In genomic region chr6:118867384-118867783, GRCm38 (mm10) we compare ENCODE assay signal across 22 mouse cellular contexts.
A peak's percentile ranks its signal among the peaks of the same experiment; 100 is the strongest.
DNase-seq lines count a peak whose midpoint lies in the region; ATAC-seq lines count a peak whose summit lies in the region.
"Had no signal": no experiment of that assay in that cellular context is flagged by ENCODE, and none has a peak within 500 bp of the region (broad histone marks: within the 10 kb centered on the region; RNA-seq: fewer than 3 reads in every experiment).

No protein-coding gene starts in this region.

- H3K9ac ChIP-seq in heart, embryonic 16.5 days (ENCODE audit: low read length) = no peak overlapping the region
- H3K9ac ChIP-seq: embryonic facial prominence, embryonic 15.5 days; forebrain, embryonic 12.5 days; limb, embryonic 15.5 days had no signal

- no peak for ATAC-seq in heart, embryonic 16.5 days (replicated peaks; ENCODE audit: extremely low read depth, insufficient read depth, low FRiP score)
- ATAC-seq: hindbrain, embryonic 16.5 days had no signal

- peak; percentile 65 for DNase-seq in cerebellum, adult 11-12 months
- DNase-seq in cerebellum, adult 11 months = no peak
- DNase-seq in heart, postnatal 25 days (ENCODE audit: low spot score) = no peak
- DNase-seq in cerebellum, adult 18-20 months = peak; percentile 54 to 59
- DNase-seq in cerebellum, postnatal 36 days = peak; percentile 46 to 51
- no peak for DNase-seq in right cerebral cortex, adult 18-20 months
- no peak for DNase-seq in lung, postnatal 25 days (ENCODE audit: low spot score)
- DNase-seq: adrenal gland, adult 8-10 months; gastrocnemius, postnatal 14 days; heart, postnatal 14 days; kidney, adult 11 months; kidney, postnatal 14 days; lung, adult 2 months; lung, postnatal 4 days; right cerebral cortex, postnatal 4 days; thymus, postnatal 25 days had no signal

- H3K4me3 ChIP-seq in heart, embryonic 16.5 days (ENCODE audit: low read length) = no peak overlapping the region
- H3K4me3 ChIP-seq: embryonic facial prominence, embryonic 15.5 days; forebrain, embryonic 12.5 days; limb, embryonic 15.5 days had no signal

- intact Hi-C loops in heart, postnatal 25 days (cut with DNase I) = no loop called here

- no peaks in the 10 kb centered on the region for H3K36me3 ChIP-seq in heart, embryonic 16.5 days (ENCODE audit: control insufficient read depth, insufficient read depth)
- H3K36me3 ChIP-seq: embryonic facial prominence, embryonic 15.5 days; forebrain, embryonic 12.5 days; limb, embryonic 15.5 days had no signal

- no peak overlapping the region for H3K4me2 ChIP-seq in heart, embryonic 16.5 days (ENCODE audit: low read depth, low read length)
- H3K4me2 ChIP-seq: embryonic facial prominence, embryonic 15.5 days; forebrain, embryonic 12.5 days; limb, embryonic 15.5 days; midbrain, embryonic 11.5 days had no signal

- H3K9me3 ChIP-seq in heart, embryonic 16.5 days (replicated peaks; ENCODE audit: control insufficient read depth, low read length) = no peaks in the 10 kb centered on the region
- H3K9me3 ChIP-seq: embryonic facial prominence, embryonic 15.5 days; forebrain, embryonic 12.5 days; limb, embryonic 15.5 days had no signal

- 69% methylated on average over 7 of the region's 7 CpGs for WGBS in heart, embryonic 16.5 days

- peaks cover 41% of the 10 kb centered on the region for H3K4me1 ChIP-seq in heart, embryonic 16.5 days (ENCODE audit: control insufficient read depth, insufficient read depth, low read length)

- peak overlapping the region; percentile 44 for H3K27ac ChIP-seq in heart, embryonic 16.5 days (ENCODE audit: low read length)
- H3K27ac ChIP-seq: embryonic facial prominence, embryonic 15.5 days; forebrain, embryonic 12.5 days; limb, embryonic 15.5 days had no signal

- H3K27me3 ChIP-seq in heart, embryonic 16.5 days (ENCODE audit: control insufficient read depth, insufficient read depth, low read length) = no peaks in the 10 kb centered on the region
- H3K27me3 ChIP-seq: embryonic facial prominence, embryonic 15.5 days; forebrain, embryonic 12.5 days; limb, embryonic 15.5 days had no signal

Comparison
In these comparisons a context has a peak if more than half of its experiments do, and no peak if none do; other contexts are left out.
1. DNase-seq: peak in cerebellum, adult 11-12 months (single experiment), cerebellum, adult 18-20 months (2 of 2) and cerebellum, postnatal 36 days (2 of 2); none in cerebellum, adult 11 months (single experiment), heart, postnatal 25 days (single experiment), right cerebral cortex, adult 18-20 months (single experiment) and lung, postnatal 25 days (single experiment).